Comparison of ENCODE assay signal across 19 mouse cellular contexts in the genomic region with DNA sequence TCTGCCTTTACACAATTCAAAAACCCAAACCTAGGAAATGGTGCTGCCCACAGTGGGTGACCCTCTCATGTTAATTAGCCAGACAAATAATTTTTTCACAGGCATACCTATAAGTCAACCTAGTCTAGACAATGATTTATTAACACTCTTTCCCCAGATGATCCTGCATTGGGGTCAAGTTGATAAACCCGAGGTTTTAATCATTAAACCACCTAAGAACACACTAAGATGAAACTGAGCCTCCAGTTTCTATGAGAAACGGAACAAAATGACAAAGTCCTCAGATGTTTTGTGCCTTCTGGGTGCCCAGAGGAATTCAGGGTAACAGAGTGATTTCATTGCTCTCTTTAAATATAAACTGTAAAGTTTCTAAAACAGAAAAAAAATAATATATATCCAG. TPM values are rescaled to one million over a fixed set of nuclear protein-coding genes. Genes with fewer than 3 reads are reported as not detected.
"Had no signal": no experiment of that assay in that cellular context is flagged by ENCODE, and none has a peak within 500 bp of the region (broad histone marks: within the 10 kb centered on the region; RNA-seq: fewer than 3 reads in every experiment).

No protein-coding gene starts in this region.

- H3K9me3 ChIP-seq: midbrain, embryonic 10.5 days had no signal

- H3K36me3 ChIP-seq: midbrain, embryonic 10.5 days; midbrain, embryonic 12.5 days; neural tube, embryonic 13.5 days; neural tube, embryonic 15.5 days had no signal

- ATAC-seq: midbrain, embryonic 16.5 days had no signal

- H3K4me1 ChIP-seq: midbrain, embryonic 10.5 days; midbrain, embryonic 12.5 days; neural tube, embryonic 13.5 days; neural tube, embryonic 15.5 days had no signal

- H3K9ac ChIP-seq: lung, embryonic 14.5 days; midbrain, embryonic 12.5 days; neural tube, embryonic 13.5 days; neural tube, embryonic 15.5 days had no signal

- H3K27ac ChIP-seq: midbrain, embryonic 10.5 days; midbrain, embryonic 12.5 days; neural tube, embryonic 13.5 days; neural tube, embryonic 15.5 days had no signal

- H3K4me3 ChIP-seq: midbrain, embryonic 10.5 days; midbrain, embryonic 12.5 days; myocyte; neural tube, embryonic 13.5 days; neural tube, embryonic 15.5 days had no signal

- DNase-seq: lung, embryonic 14.5 days; lung, postnatal 10 days; lung, postnatal 4 days; midbrain, embryonic 14.5 days; retina, postnatal 1 day; right cerebral cortex, adult 18-20 months; right cerebral cortex, postnatal 25 days; right cerebral cortex, postnatal 4 days; spleen, adult 18-20 months; thymus, adult 18-20 months; thymus, postnatal 14 days; thymus, postnatal 36 days had no signal

- H3K27me3 ChIP-seq: midbrain, embryonic 12.5 days; neural tube, embryonic 13.5 days; neural tube, embryonic 15.5 days had no signal

- H3K4me2 ChIP-seq: lung, embryonic 14.5 days; midbrain, embryonic 12.5 days; neural tube, embryonic 13.5 days; neural tube, embryonic 15.5 days had no signal

RNA-seq across cellular contexts. Expression of a gene that starts 18.5 kb away (rescaled TPM):
- polyA plus RNA-seq: thymus, postnatal 0 days had no signal
